Comparison of ENCODE assay signal across 1 mouse cellular context in the genomic region with DNA sequence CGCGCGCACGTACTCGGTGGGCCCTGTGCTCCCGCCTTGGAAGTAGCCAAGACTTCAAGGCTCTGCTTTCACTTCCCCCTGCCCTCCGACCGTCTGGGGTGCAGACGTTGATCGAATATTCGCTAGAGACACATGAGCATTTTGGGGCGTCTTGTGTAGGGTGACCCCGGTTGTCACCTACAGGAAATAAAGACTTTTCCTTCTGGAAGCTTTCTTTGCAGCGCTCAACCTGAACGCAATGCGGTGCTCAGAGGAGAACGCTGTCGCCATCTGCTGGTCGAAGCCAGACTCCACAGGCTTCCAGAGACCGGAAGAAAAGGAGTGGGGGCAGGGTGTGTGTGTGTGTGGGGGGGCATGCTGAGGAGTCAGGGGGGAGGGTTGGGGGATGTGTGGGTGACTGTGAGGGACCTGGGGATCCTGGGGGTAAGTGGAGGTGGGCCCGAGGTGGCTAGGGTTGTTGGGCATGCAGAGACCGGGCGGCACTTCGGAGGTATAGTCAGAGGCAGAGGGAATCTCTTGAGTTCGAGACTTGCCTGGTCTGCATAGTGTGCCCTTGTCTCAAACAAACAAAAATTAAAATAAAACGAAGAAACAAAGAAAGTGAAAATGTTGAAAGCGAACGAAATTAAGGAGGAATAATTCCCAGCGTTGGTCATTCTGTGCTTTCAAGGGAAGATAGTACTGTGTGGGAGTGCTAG.
A peak's percentile ranks its signal among the peaks of the same experiment; 100 is the strongest.
TF ChIP-seq lines count a peak whose summit lies in the region.

No protein-coding gene starts in this region.

TF ChIP-seq in MEL, 35 proteins besides CTCF, POLR2A, EP300 and RAD21 (continued from another document):
- TF ChIP-seq MYC (IDR thresholded peaks at IDR 0.05; ENCODE audit: low read depth, low read length) (peak; percentile 81; the same call in 1 of the 2 replicates), NRF1 (IDR thresholded peaks at IDR 0.05; ENCODE audit: insufficient read depth, low read depth, low read length, poor library complexity, severe bottlenecking) (peak; percentile 63; the same call in 1 of the 2 replicates), USF2 (IDR thresholded peaks at IDR 0.05; ENCODE audit: borderline replicate concordance in 1 of 2, insufficient read depth in 1 of 2, low read depth in 1 of 2, low read length in 2 of 2) (no peak), NELFE (IDR thresholded peaks at IDR 0.05; ENCODE audit: low read depth, low read length) (peak; percentile 69), HCFC1 (IDR thresholded peaks at IDR 0.05; ENCODE audit: low read depth, low read length) (peak; percentile 78), MEF2A (IDR thresholded peaks at IDR 0.05; ENCODE audit: extremely low read depth, insufficient replicate concordance, low read depth, low read length, poor library complexity, severe bottlenecking) (no peak), ZKSCAN1 (IDR thresholded peaks at IDR 0.05; ENCODE audit: low read depth, low read length) (no peak), CHD2 (IDR thresholded peaks at IDR 0.05; ENCODE audit: low read length) (peak; percentile 75), KAT2A (conservative IDR thresholded peaks at IDR 0.05; ENCODE audit: low read depth, low read length) (no peak), USF1 (IDR thresholded peaks at IDR 0.05; ENCODE audit: low read depth, low read length) (no peak; the same call in 1 of the 2 replicates), SMC3 (IDR thresholded peaks at IDR 0.05; ENCODE audit: low read depth, low read length) (peak; percentile 66), MAFK (IDR thresholded peaks at IDR 0.05; ENCODE audit: borderline replicate concordance, low read depth, low read length) (no peak), MYB (IDR thresholded peaks at IDR 0.05; ENCODE audit: low read depth, low read length) (no peak), ZMIZ1 (IDR thresholded peaks at IDR 0.05; ENCODE audit: low read depth, low read length) (0 out of 2 replicates have a peak, but pooled peaks have one; percentile 34), TAL1 (IDR thresholded peaks at IDR 0.05; ENCODE audit: low read length) (no peak), ZNF384 (IDR thresholded peaks at IDR 0.05; ENCODE audit: low read depth, low read length) (0 out of 2 replicates have a peak, but pooled peaks have one; percentile 13), MAZ (IDR thresholded peaks at IDR 0.05; ENCODE audit: low read depth, low read length) (peak; percentile 94), BHLHE40 (IDR thresholded peaks at IDR 0.05; ENCODE audit: borderline replicate concordance, low read depth, low read length) (peak; percentile 71), ZC3H11A (IDR thresholded peaks at IDR 0.05; ENCODE audit: low read depth, low read length) (peak; percentile 51), ELF1 (IDR thresholded peaks at IDR 0.05; ENCODE audit: low read depth, low read length) (peak; percentile 92), POLR2AphosphoS2 (IDR thresholded peaks at IDR 0.05; ENCODE audit: low read length) (peak; percentile 50), JUND (IDR thresholded peaks at IDR 0.05; ENCODE audit: low read depth, low read length) (0 out of 2 replicates have a peak, but pooled peaks have one; percentile 6), RCOR1 (IDR thresholded peaks at IDR 0.05; ENCODE audit: low read depth, low read length) (peak; percentile 26; the same call in 1 of the 2 replicates), CHD1 (IDR thresholded peaks at IDR 0.05; ENCODE audit: low read depth, low read length) (peak; percentile 83; the same call in 1 of the 2 replicates), TBP (IDR thresholded peaks at IDR 0.05; ENCODE audit: low read depth, low read length) (peak; percentile 64; the same call in 1 of the 2 replicates), GABPA (IDR thresholded peaks at IDR 0.05; ENCODE audit: low read depth, low read length) (0 out of 2 replicates have a peak, but pooled peaks have one; percentile 16), GATA1 (IDR thresholded peaks at IDR 0.05; ENCODE audit: low read depth, low read length) (no peak), TCF12 (IDR thresholded peaks at IDR 0.05; ENCODE audit: low read depth, low read length) (peak; percentile 75; the same call in 1 of the 2 replicates), ETS1 (IDR thresholded peaks at IDR 0.05; ENCODE audit: low read depth, low read length) (peak; percentile 79), MAX (IDR thresholded peaks at IDR 0.05; ENCODE audit: low read length) (no peak), MXI1 (IDR thresholded peaks at IDR 0.05; ENCODE audit: low read depth, low read length) (peak; percentile 81), POLR2AphosphoS5 (IDR thresholded peaks at IDR 0.05; ENCODE audit: borderline replicate concordance, low read depth, low read length) (no peak), E2F4 (IDR thresholded peaks at IDR 0.05; ENCODE audit: borderline replicate concordance, low read depth, low read length) (no peak), SIN3A (IDR thresholded peaks at IDR 0.05; ENCODE audit: low read length) (peak; percentile 94)
